Mouse (Mus musculus) gastrocnemius, postnatal 36 days (tissue): Measurements from ENCODE around the gene Pafah1b2. TPM values are rescaled to one million over a fixed set of nuclear protein-coding genes. Genes with fewer than 3 reads are reported as not detected.

Source experiments
- DNase-seq, 2 experiments: peaks; one replicate each; pipeline ENCODE4 v3.0.0; 2022
- intact Hi-C: fragments of 180-260 bp; cut with DNase I; formaldehyde crosslinking; loops from one replicate; pipeline ENCODE4 v1.15.1; 2025
- total RNA-seq, 2 experiments: library from RNA; stranded (reverse); gene quantifications; 2 replicates each; pipeline ENCODE4 v1.2.3; 2021

Gene Pafah1b2
- total RNA-seq, 2 experiments from 2014 or later = 24.7 to 26.8 TPM

GRCm38 (mm10) chr9:45984409-45985228, 27.9 kb downstream of the Pafah1b2 start:
- peak; percentile 80 to 88 for DNase-seq
- intact Hi-C loops = no loop called here

- DNase-seq = no peak
- intact Hi-C loops = no loop called here
These were observed 28.6 kb downstream of the Pafah1b2 start for GRCm38 (mm10) chr9:45983676-45984408.

GRCm38 (mm10) chr9:45981331-45981730, 31.2 kb downstream of the Pafah1b2 start:
- no peak for DNase-seq
- intact Hi-C loops = no loop called here

GRCm38 (mm10) chr9:45980611-45981010, 31.9 kb downstream of the Pafah1b2 start:
- intact Hi-C loops = no loop called here

GRCm38 (mm10) chr9:45979778-45980177, 32.7 kb downstream of the Pafah1b2 start:
- DNase-seq = no peak
- intact Hi-C loops = no loop called here

More at GRCm38 (mm10) chr9:45980611-45981010, 31.9 kb downstream of the Pafah1b2 start:
- no peak for DNase-seq

GRCm38 (mm10) chr9:45976884-45977283, 35.6 kb downstream of the Pafah1b2 start:
- DNase-seq = no peak
- intact Hi-C loops = no loop called here

- DNase-seq = no peak
- intact Hi-C loops = no loop called here
These were observed 48.9 kb downstream of the Pafah1b2 start for GRCm38 (mm10) chr9:45963577-45963976.

- DNase-seq = no peak
- intact Hi-C loops = no loop called here
These were observed 50.6 kb downstream of the Pafah1b2 start for GRCm38 (mm10) chr9:45961855-45962254.

GRCm38 (mm10) chr9:45959661-45960060, 52.8 kb downstream of the Pafah1b2 start:
- intact Hi-C loops = no loop called here
- DNase-seq = no peak

GRCm38 (mm10) chr9:45958851-45959250, 53.6 kb downstream of the Pafah1b2 start:
- no peak for DNase-seq
- intact Hi-C loops = no loop called here

- DNase-seq = no peak
- intact Hi-C loops = no loop called here
These were observed 54.3 kb downstream of the Pafah1b2 start for GRCm38 (mm10) chr9:45958023-45958670.

- peak; percentile 79 to 85 for DNase-seq
- intact Hi-C loops = no loop called here
These were observed 57.2 kb downstream of the Pafah1b2 start, which contains the start of gene Sidt2 for GRCm38 (mm10) chr9:45955107-45955963. Sidt2 (minus strand) TSS chr9:45955258.

GRCm38 (mm10) chr9:45954294-45955106, 58.0 kb downstream of the Pafah1b2 start:
- intact Hi-C loops = no loop called here
- DNase-seq = peak in 1 of 2 experiments; percentile 60

GRCm38 (mm10) chr9:45953511-45954293, 58.8 kb downstream of the Pafah1b2 start:
- DNase-seq = no peak
- intact Hi-C loops = no loop called here

- no peak for DNase-seq
- intact Hi-C loops = no loop called here
These were observed 59.6 kb downstream of the Pafah1b2 start for GRCm38 (mm10) chr9:45952890-45953289.

- intact Hi-C loops = no loop called here
These were observed 60.4 kb downstream of the Pafah1b2 start for GRCm38 (mm10) chr9:45952057-45952456.

GRCm38 (mm10) chr9:45946872-45947183, 65.7 kb downstream of the Pafah1b2 start:
- DNase-seq = no peak
- intact Hi-C loops = no loop called here

More at GRCm38 (mm10) chr9:45952057-45952456, 60.4 kb downstream of the Pafah1b2 start:
- no peak for DNase-seq

- DNase-seq = no peak
- intact Hi-C loops = no loop called here
These were observed 66.2 kb downstream of the Pafah1b2 start for GRCm38 (mm10) chr9:45946182-45946871.
